Comparison of ENCODE assay signal across 17 mouse cellular contexts in genomic region chr9:58107494-58107893, GRCm38 (mm10). TPM values are rescaled to one million over a fixed set of nuclear protein-coding genes. Genes with fewer than 3 reads are reported as not detected.
A peak's percentile ranks its signal among the peaks of the same experiment; 100 is the strongest.
DNase-seq lines count a peak whose midpoint lies in the region; ATAC-seq and TF ChIP-seq lines count a peak whose summit lies in the region.
"Had no signal": no experiment of that assay in that cellular context is flagged by ENCODE, and none has a peak within 500 bp of the region (broad histone marks: within the 10 kb centered on the region; RNA-seq: fewer than 3 reads in every experiment).

No protein-coding gene starts in this region.

- intact Hi-C loops in gastrocnemius, postnatal 14 days (cut with DNase I; ENCODE audit: low total_unique reads), result no loop called here

- no peak for TF ChIP-seq POLR2A in thymus, adult 2 months (IDR thresholded peaks at IDR 0.05; ENCODE audit: control insufficient read depth, extremely low read depth, insufficient read depth, low read length, poor library complexity)

- ATAC-seq in neural tube, embryonic 13.5 days (ENCODE audit: low read depth), result no peak
- ATAC-seq in hindbrain, embryonic 12.5 days (ENCODE audit: low FRiP score), result no peak
- no peak for ATAC-seq in midbrain, postnatal 0 days (ENCODE audit: low FRiP score)

- H3K27ac ChIP-seq in neural tube, embryonic 13.5 days (replicated peaks), result peak overlapping the region; percentile 68; the same call in 1 of the 2 replicates
- H3K27ac ChIP-seq in hindbrain, embryonic 12.5 days, result 0 out of 2 replicates have a peak overlapping the region, but pooled peaks have one; percentile 2
- 0 out of 2 replicates have a peak overlapping the region, but pooled peaks have one; percentile 6 for H3K27ac ChIP-seq in midbrain, postnatal 0 days (ENCODE audit: low read depth, low read length)
- H3K27ac ChIP-seq in thymus, adult 2 months (ENCODE audit: control insufficient read depth, insufficient read depth, low read length), result no peak overlapping the region
- H3K27ac ChIP-seq: lung, embryonic 15.5 days had no signal

- H3K36me3 ChIP-seq in neural tube, embryonic 13.5 days, result no peaks in the 10 kb centered on the region
- no peaks in the 10 kb centered on the region for H3K36me3 ChIP-seq in hindbrain, embryonic 12.5 days
- no peaks in the 10 kb centered on the region for H3K36me3 ChIP-seq in midbrain, postnatal 0 days (ENCODE audit: insufficient read depth, low read length)
- no peaks in the 10 kb centered on the region for H3K36me3 ChIP-seq in thymus, adult 2 months (ENCODE audit: control insufficient read depth, insufficient read depth, low read length)
- H3K36me3 ChIP-seq: lung, embryonic 15.5 days had no signal

- H3K27me3 ChIP-seq in neural tube, embryonic 13.5 days, result peaks cover 37% of the 10 kb centered on the region
- H3K27me3 ChIP-seq in hindbrain, embryonic 12.5 days, result peaks cover 3% of the 10 kb centered on the region
- H3K27me3 ChIP-seq in midbrain, postnatal 0 days (ENCODE audit: insufficient read depth, low read length), result no peaks in the 10 kb centered on the region
- H3K27me3 ChIP-seq in thymus, adult 2 months (ENCODE audit: control insufficient read depth, insufficient read depth, low read length), result no peaks in the 10 kb centered on the region
- H3K27me3 ChIP-seq: lung, embryonic 15.5 days had no signal

- no peak for TF ChIP-seq CTCF in midbrain, postnatal 0 days (IDR thresholded peaks at IDR 0.05)
- no peak for TF ChIP-seq CTCF in thymus, adult 2 months (IDR thresholded peaks at IDR 0.05; ENCODE audit: borderline replicate concordance, control insufficient read depth, extremely low read depth, insufficient read depth, low read length, poor library complexity)

- no peak overlapping the region for H3K4me2 ChIP-seq in neural tube, embryonic 13.5 days
- no peak overlapping the region for H3K4me2 ChIP-seq in hindbrain, embryonic 12.5 days (replicated peaks)
- no peak overlapping the region for H3K4me2 ChIP-seq in midbrain, postnatal 0 days (ENCODE audit: low read depth, low read length, poor library complexity, severe bottlenecking)
- H3K4me2 ChIP-seq: lung, embryonic 15.5 days had no signal

- 48% methylated on average over 5 of the region's 5 CpGs for WGBS in neural tube, embryonic 13.5 days
- 62% methylated on average over 5 of the region's 5 CpGs for WGBS in hindbrain, embryonic 12.5 days
- WGBS in midbrain, postnatal 0 days, result 27% methylated on average over 5 of the region's 5 CpGs
- WGBS in thymus, adult 2 months, result 89% methylated on average over 5 of the region's 5 CpGs

- H3K9me3 ChIP-seq in neural tube, embryonic 13.5 days, result no peaks in the 10 kb centered on the region
- no peaks in the 10 kb centered on the region for H3K9me3 ChIP-seq in hindbrain, embryonic 12.5 days (replicated peaks)
- no peaks in the 10 kb centered on the region for H3K9me3 ChIP-seq in midbrain, postnatal 0 days (ENCODE audit: low read length)
- H3K9me3 ChIP-seq: lung, embryonic 15.5 days had no signal

- H3K4me3 ChIP-seq in neural tube, embryonic 13.5 days, result no peak overlapping the region
- H3K4me3 ChIP-seq in hindbrain, embryonic 12.5 days, result no peak overlapping the region
- no peak overlapping the region for H3K4me3 ChIP-seq in midbrain, postnatal 0 days (ENCODE audit: low read depth, low read length)
- H3K4me3 ChIP-seq in thymus, adult 2 months (ENCODE audit: control insufficient read depth, insufficient read depth, low read length), result no peak overlapping the region
- H3K4me3 ChIP-seq: lung, embryonic 15.5 days had no signal

- peaks cover 62% of the 10 kb centered on the region for H3K4me1 ChIP-seq in neural tube, embryonic 13.5 days (replicated peaks)
- peaks cover 46% of the 10 kb centered on the region for H3K4me1 ChIP-seq in hindbrain, embryonic 12.5 days
- H3K4me1 ChIP-seq in midbrain, postnatal 0 days (ENCODE audit: insufficient read depth, low read length), result peaks cover 6% of the 10 kb centered on the region; the same call in 1 of the 2 replicates
- peaks cover 18% of the 10 kb centered on the region for H3K4me1 ChIP-seq in thymus, adult 2 months (replicated peaks; ENCODE audit: control insufficient read depth, insufficient read depth, low read length)

- DNase-seq in gastrocnemius, postnatal 14 days, result peak; percentile 25
- no peak for DNase-seq in gastrocnemius, adult 8-10 months (ENCODE audit: low spot score in 2 of 2)
- DNase-seq in neural tube, embryonic 10.5 days (ENCODE audit: extremely low spot score, low spot score), result no peak
- DNase-seq in midbrain, postnatal 0 days (ENCODE audit: low spot score), result peak; percentile 70
- no peak for DNase-seq in thymus, adult 2 months
- DNase-seq in cerebellum, postnatal 36 days, result no peak
- DNase-seq: B cell, adult 2 months; cerebellum, adult 18-20 months; heart, adult 18-20 months; kidney, adult 9 months; right cerebral cortex, adult 18-20 months; thymus, postnatal 25 days had no signal

- H3K9ac ChIP-seq in neural tube, embryonic 13.5 days, result no peak overlapping the region
- no peak overlapping the region for H3K9ac ChIP-seq in hindbrain, embryonic 12.5 days
- no peak overlapping the region for H3K9ac ChIP-seq in midbrain, postnatal 0 days (replicated peaks; ENCODE audit: low read length, poor library complexity, severe bottlenecking)
- H3K9ac ChIP-seq: lung, embryonic 15.5 days had no signal

RNA-seq across cellular contexts. Expression of gene Ccdc33, which starts 11.1 kb away (rescaled TPM):
- total RNA-seq in gastrocnemius, postnatal 14 days (2021), result not detected
- total RNA-seq in gastrocnemius, adult 8-10 months (2022), result not detected
- 0.33 and 0.58 TPM in 2 replicates for polyA plus RNA-seq in neural tube, embryonic 13.5 days (2015; fragmentation: Nextera tagmentation; extraction: Ambion mirVana)
- 1.0 and 1.5 TPM in 2 replicates for polyA plus RNA-seq in hindbrain, embryonic 12.5 days (2016; fragmentation: Nextera tagmentation; extraction: Ambion mirVana)
- 0.24 and 0.27 TPM in 2 replicates for total RNA-seq in midbrain, postnatal 0 days (2014; rRNA removed)
- polyA plus RNA-seq in midbrain, postnatal 0 days (2015; fragmentation: Nextera tagmentation; extraction: Ambion mirVana), result 1.1 and 1.4 TPM in 2 replicates
- polyA plus RNA-seq in thymus, adult 2 months (2012; rRNA removed), result 0.94 and 1.2 TPM in 2 replicates
- total RNA-seq: megakaryocyte-erythroid progenitor cell, adult 5-6 weeks had no signal
- polyA plus RNA-seq: neural tube, embryonic 14.5 days had no signal

RNA-seq across cellular contexts. Expression of gene Stra6, which starts 43.9 kb away (rescaled TPM):
- under 1 TPM; 0.16 to 0.29 TPM for total RNA-seq in gastrocnemius, postnatal 14 days (2021)
- under 1 TPM in 3 of 4 experiments, not detected in 1; 0.10 to 0.43 (median 0.19) TPM for total RNA-seq in gastrocnemius, adult 8-10 months (2022)
- 47.5 and 48.5 TPM in 2 replicates for polyA plus RNA-seq in neural tube, embryonic 13.5 days (2015; fragmentation: Nextera tagmentation; extraction: Ambion mirVana)
- polyA plus RNA-seq in hindbrain, embryonic 12.5 days (2016; fragmentation: Nextera tagmentation; extraction: Ambion mirVana), result 14.8 and 17.6 TPM in 2 replicates
- total RNA-seq in midbrain, postnatal 0 days (2014; rRNA removed), result 19.6 and 20.8 TPM in 2 replicates
- 8.8 and 9.2 TPM in 2 replicates for polyA plus RNA-seq in midbrain, postnatal 0 days (2015; fragmentation: Nextera tagmentation; extraction: Ambion mirVana)
- 5.2 and 6.1 TPM in 2 replicates for polyA plus RNA-seq in thymus, adult 2 months (2012; rRNA removed)
- total RNA-seq: megakaryocyte-erythroid progenitor cell, adult 5-6 weeks had no signal

Comparison
In these comparisons a context has a peak if more than half of its experiments do, and no peak if none do; other contexts are left out.
1. DNase-seq: peak in gastrocnemius, postnatal 14 days (single experiment) and midbrain, postnatal 0 days (single experiment); none in gastrocnemius, adult 8-10 months (0 of 2), neural tube, embryonic 10.5 days (single experiment), thymus, adult 2 months (single experiment) and cerebellum, postnatal 36 days (0 of 2).